Mouse (Mus musculus) cerebellum, adult 9-11 months (tissue): ENCODE measurements around the gene Adck2.
A peak's percentile ranks its signal among the peaks of the same experiment; 100 is the strongest.

ENCODE experiments used
- DNase-seq: peaks from one replicate; pipeline ENCODE4 v3.0.0; 2022

Gene Adck2

DNA sequence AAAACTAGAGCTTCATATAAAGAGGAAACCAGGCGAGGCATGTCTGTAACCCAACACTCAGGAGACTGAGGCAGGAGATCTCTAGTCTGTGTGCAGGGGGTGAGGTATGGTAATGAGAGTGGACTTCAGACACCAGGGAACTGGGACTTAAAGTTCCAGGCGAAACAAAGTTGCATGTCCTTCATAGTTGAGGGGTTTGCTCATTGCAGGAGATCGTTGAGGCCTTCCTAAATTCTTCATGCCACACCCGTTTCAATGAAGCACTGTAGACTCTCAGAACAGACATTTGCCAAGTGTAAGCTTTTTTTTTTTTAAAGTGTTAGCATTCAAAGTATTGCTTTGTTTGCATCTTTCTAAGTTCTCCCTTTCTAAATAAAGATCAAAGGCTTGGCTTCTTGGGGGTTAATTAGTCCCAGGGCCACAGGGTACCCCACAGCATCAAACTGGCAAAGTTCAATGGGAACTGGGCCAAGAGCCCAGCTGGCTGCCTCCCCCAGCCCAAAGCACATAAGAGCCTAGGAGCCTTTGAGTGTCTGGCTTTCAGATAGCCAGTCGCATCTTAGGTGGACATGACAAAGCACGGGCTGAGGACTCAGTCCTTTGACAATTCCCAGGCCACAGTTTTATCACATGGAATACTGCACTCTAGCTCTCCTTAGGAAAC is 14.3 kb upstream of the Adck2 start:
- no peak for DNase-seq

DNA sequence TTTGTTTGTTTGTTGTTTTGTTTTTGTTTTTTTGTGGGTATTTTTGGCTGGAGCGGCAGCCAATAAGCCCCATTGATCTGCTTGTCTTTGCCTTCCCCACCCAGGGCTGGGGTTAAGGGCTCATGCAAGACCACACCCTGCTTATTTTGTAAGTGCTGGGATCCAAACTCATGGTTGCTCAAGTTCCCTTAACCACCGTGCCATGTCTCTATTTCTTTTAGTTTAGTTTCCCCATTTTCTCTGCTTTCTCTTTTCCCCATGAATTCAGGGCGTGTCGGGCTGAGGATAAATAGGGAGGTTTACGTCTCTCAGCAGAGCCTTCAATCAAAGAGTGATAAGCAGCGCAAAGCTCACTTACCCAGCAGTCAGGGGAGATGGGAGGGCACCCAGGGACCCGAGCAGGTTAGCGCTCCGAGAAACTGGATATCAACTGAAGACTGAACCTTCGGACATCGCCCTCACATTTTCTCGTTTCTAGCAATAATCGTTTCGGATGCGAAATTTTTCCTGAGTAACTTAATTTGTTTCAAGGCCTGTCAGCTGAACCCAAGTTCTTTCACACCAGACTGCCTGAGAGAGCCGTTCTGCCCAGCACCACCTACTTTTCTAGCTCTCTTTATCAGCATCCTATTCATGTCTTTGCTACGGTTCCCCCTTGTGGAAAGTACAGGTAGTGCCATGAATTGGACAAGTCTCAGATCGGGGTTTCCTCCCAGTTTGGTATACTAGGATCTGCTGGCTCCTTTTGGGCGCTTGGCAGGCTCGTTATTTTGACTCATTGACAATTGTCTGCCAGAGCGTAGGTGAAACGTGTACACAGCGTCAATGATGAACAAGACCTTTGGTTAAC is 11.3 kb upstream of the Adck2 start:
- peak; percentile 84 for DNase-seq

DNA sequence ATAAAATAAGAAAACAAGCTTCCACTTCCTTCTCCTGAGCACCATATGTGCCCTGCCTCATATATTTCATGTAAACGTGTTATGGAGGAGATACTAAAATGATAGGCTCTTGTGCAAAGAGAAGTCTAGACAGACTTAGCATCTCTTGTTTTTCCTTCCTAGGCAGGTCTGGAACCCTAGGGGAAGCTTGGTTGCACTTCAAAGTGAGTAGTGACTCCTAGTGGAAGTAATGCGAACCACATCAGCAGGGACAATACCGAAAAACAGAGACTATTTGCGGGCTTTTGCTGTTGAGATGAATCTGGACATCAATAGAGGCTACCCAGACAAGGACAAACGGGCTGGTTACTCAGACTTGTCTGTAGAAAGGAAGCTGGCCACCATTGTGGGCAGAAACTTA is 6.1 kb upstream of the Adck2 start:
- DNase-seq, result no peak

DNA sequence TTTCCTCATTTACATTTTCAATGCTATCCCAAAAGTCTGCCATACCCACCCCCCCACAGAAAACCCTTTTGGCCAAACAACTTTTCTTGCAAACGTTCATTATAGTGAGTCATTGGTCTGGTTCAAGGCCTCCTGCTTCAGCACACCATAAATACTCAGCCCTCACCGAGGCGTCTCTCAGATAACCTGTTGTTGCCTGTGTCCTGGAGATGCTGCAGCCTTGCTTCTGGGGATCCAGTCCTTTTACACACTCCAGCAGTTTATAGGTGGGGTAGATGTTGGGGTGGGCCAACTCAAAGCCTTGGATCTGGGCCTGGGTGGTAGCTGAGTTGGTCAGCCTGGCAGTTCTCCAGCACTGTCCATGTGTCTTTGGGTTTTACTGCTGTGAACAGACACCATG is 3.2 kb upstream of the Adck2 start:
- no peak for DNase-seq

DNA sequence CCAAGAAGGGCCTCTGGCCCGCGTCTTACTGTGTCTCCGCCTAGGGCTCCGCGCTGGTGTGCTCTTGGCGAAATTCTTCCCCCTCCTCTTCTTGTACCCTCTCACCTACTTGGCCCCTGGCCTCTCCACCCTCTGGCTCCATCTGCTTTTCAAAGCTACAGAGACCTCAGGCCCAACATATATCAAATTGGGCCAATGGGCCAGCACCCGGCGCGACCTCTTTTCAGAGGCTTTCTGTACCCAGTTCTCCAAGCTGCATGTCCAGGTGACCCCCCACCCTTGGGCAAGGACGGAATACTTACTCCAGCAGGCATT is 839 bp downstream of the Adck2 start:
- peak; percentile 65 for DNase-seq

DNA sequence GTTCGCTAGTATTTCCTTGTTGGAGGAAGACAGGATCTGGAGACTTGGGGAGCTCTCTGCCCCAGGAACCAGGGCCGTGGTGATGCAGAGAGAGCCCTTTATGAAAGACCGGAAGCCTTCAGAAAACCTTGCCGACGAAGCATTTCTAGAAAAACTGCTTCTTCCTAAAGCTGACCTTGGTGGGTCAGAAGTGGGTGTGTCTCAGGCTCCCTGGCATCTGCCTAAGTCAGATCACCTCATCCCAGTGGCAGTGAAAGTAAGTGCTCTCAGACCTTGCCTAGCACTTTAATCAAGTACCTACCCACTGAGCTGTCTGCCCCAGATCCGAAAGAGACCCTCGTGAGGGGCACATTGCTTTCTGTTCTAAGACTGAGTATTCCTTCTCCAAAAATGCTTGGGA is 1.3 kb downstream of the Adck2 start:
- DNase-seq, result peak; percentile 20

DNA sequence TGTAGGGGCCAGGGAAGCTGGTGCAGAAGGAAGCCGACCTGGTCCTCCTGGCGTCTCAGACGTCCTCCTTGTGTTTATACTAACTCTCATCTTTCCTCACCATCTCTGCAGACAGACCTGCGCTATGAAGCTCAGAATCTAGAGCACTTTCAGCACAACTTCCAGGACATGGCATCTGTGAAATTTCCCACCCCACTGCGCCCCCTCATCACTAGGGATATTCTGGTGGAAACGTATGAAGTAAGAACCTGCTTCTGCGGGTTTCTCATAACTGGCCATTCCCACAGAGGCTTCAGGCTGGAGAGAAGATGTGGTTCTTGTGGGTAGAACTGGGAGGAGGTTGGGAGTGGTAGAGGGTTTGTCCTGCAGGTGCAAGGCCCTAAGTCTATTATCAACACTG is 5.9 kb downstream of the Adck2 start:
- no peak for DNase-seq

DNA sequence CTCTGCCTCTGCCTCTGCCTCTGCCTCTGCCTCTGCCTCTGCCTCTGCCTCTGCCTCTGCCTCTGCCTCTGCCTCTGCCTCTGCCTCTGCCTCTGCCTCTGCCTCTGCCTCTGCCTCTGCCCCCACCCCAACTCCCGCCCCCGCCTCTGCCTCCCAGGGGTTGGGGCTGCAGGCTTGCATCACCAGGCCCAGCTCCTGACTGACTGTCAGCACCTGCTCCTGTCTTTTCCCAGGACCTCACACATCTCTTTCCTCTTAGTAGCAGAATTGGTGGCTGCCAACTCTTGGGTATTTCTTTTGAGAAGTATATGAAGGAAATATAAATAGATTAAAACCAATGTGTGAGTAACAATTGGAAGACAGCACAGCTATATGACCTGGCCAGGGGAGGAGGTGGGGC is 6.9 kb downstream of the Adck2 start:
- DNase-seq, result no peak

DNA sequence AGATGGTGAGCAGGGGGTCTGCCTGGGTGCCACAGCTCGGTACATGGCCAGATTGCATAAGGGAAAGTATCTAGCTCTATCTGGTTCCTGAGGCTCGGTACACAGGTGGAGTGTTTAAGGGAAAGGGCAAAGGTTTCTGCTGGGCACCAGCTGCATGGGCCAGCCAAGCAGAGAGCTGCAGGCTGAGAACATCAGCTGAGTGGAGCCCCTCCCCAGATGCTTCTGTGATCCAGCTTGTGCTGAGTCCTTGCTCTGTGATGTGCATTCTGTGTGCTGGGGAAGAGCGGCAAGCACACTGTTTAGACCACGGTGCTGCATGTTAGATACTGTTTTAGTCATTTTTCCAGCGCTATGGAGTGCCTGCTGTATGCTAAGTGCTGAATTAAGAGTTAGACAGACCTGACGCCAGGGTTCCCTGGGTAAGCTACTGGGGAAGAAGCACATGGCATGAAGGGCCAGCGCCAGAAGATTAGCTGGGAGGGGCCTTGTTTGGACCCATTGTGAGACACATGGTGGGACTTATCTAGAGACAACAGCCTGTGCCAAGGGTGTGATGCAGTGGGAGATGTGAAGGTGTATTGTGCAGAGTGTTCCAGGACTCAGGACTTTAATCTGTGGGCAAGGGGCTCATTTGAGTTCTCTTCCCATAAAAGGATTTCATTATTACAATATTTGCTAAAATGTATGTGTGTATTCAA is 7.6 kb downstream of the Adck2 start:
- no peak for DNase-seq

DNA sequence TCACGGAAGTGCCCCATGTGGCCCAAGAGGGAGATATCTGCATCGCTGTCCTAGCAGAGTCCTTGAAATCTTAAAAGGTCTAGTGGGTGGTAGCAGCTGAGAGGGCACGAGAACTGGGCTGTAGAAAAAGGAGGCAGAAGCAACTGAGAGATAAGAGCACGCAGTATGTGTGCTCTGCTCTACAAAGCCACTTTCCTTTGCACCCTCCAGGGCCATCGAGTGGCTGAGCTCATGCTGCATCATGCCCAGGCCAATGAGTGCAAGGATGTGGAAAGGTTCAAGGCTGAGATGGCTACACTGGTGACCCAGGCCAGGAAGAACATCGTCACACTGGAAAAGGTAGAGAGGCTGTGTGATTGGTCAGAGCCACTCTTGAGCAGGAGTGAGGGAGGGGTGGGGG is 11.8 kb downstream of the Adck2 start, which contains the start of gene Gm42420:
Gene Gm42420, plus strand, starts transcription at position 237 of the 400 bp plus-strand sequence.
- no peak for DNase-seq

DNA sequence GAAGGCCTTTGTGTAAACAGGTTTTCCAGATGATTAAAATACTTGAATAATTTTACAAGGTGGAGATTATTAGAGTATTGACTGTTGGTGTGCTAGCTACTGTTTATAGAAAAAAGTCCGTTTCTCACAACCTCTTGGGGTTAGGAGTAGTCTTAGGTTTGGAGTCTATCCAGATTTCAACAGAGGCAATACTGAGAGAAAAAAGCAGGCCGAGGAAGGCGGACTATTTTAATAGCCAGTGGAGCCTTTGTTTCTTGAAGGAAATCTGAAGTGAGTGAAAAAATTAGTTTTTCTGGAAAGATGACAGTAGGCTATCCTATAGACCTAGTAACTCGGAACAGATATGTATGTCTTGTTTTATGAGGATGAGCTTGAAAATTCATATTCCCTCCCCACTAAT is 17.8 kb downstream of the Adck2 start:
- DNase-seq, result no peak

DNA sequence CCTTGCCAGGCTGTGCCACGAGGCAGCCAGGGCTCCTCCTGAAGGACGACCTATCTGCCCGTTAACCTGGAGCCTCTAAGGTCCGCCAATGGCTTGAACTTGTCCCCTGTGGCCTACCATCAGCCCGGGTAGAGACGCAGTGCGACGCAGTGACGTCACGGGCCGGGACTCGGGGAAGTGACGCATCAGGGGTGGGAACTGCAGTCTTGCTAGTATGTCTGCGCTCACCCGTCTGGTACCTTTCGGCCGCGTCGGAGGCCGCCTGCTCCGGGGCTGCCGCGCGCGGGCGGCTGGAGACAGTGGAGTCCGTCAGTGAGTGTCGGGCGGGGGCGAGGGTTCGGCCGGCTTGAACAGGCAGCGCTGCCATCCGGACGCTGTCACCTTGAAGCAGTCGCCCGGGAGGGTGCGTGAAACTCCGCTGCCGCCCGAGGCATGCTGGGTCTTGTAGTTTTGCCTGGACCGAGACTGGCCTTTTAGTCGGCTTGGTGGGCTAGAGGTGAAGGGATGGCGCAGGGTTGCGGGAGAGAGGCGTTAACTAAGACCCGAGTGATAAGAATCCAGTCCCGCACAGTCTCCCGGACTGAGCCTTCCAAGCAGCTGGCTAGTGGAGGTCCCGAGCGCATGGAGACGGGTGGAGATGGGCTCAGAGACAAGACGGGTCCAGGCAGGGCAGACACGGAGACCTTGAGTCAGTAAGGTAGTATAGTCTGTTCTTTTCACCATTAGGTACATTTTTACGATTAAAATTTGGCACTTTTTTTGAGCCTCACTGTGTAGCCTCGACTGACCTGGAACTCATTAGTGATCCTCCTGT is 18.9 kb downstream of the Adck2 start, which contains the start of gene Ndufb2:
Gene Ndufb2, plus strand, starts transcription at position 174 of the 814 bp plus-strand sequence.
- DNase-seq, result peak; percentile 97

DNA sequence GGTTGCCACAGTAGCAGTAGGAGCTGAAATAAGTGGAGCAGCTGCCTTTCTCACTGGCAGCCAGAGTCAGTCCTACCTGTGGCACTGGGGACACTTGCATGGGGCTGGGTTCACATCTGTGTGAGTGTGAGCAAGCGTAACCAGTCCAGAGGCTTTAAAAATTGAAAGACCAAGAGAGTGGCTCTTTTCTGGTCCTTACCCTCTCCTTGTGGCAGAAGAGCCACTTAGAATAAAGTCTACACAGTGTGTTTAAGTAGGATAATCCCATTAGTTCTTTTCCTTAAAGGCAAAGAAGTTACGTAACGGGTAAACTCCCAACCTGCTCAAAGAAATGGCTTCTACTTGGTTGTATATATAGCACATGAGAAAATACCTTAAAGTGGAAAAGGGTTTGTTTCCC is 27.2 kb downstream of the Adck2 start:
- DNase-seq, result no peak

DNA sequence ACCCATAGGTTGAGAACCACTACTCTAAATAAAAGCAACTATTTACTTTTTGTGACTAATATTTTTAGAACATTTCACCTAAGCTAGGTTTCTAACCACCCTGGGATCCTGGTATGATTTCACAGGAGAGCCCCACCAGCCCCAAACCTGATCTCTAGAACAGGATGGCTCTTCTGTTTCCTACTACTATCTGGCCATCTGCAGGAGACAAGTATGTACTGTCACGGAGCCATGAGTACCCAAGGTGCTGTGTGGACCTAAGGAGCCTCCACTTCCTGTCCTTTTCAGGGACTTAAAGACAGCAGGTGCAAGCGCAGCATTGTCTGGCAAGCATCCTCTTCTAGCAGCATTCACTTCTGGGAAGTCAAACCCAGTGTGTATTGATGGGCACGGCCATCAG is 28.2 kb downstream of the Adck2 start:
- no peak for DNase-seq

DNA sequence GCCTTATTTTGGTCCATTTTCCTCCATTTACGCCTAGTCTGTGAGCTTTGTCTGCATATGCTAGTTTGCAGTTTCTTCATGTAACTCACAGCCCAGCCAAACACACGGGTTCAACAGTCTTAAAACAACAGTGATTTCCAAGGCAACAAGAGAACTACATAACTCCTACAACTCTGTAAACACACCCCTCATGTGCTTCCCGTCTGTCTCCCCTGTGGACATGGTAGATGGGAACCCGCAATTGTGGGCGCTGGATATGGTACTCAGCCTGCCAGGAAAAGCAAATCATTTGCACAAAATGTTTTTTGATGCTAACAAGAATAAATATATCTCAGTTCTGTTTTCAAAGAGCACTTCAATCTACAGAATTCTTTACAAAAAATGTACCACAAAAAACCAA is 30.9 kb downstream of the Adck2 start:
- no peak for DNase-seq

DNA sequence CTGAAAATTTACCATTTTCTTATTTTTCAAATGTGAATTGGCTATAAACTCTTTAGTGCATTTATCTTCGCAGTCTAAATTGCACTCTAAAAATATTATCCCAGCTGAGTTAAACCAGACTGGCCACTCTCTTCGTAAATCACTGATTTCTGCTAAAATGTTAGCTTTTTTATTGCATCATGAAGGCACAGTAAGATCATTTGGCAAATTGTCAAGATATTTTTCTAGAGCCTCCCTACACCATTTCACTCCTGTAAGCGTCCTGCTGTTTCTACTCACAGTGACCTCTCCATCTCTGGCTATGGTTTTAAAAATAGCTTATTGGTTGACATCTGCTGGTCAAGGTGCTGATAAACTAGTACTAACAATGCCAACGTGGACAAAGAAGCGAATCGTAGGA is 32.4 kb downstream of the Adck2 start:
- no peak for DNase-seq

DNA sequence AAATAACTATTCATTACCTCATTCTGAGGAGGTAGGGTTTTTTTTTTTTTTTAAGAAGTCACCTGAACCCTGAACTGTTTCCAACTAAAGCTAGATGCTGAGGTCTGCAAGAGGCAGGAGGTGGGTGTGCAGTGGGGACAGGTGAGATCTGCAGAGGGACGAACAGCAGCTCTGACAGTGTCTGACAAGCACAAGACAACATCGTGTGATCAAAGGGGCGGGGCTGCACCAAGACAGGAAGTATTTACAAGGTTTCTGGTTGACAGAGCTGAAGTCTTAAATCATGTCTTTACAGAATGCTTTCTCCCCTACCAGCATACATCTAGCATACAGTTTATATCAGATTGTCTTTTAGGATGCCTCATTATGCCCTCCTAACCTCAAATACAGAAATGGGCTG is 33.2 kb downstream of the Adck2 start:
- DNase-seq, result no peak

DNA sequence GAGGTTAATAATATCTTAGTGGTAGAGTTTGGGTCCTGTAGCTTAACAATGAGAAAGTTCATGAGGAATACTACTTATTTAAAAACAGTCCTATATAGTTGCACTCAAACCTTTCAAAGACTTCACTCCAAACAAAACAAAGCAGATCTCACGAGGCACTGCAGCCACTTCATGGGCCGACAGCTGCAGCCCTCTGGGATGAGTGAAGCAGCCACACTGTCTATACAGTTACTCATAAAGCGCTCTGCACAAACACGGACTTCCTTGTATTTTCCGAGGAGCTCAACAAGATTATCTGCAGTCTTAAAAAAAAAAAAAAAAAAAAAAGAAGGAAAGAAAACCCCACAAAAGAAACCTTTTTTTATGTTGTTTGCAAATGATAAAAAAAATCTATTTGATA is 33.7 kb downstream of the Adck2 start:
- DNase-seq, result no peak

DNA sequence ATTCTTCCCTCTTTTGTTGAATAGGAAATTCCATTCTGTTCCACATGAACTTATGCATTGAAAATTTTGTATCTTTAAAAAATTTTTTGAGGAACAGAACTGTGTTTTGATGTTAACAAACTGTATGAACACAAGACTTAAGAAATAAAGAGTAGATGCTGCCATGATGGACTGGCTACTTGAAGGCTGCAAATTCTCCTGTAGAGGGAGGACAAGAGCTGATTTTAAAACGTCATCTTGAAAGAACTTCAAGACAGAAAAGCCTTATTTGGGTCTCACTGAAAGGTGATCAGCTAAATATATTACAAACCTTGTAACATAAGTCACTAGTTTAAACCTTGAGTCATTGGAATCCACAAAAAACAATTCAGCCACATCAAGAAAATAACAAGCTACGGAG is 36.5 kb downstream of the Adck2 start:
- no peak for DNase-seq

DNA sequence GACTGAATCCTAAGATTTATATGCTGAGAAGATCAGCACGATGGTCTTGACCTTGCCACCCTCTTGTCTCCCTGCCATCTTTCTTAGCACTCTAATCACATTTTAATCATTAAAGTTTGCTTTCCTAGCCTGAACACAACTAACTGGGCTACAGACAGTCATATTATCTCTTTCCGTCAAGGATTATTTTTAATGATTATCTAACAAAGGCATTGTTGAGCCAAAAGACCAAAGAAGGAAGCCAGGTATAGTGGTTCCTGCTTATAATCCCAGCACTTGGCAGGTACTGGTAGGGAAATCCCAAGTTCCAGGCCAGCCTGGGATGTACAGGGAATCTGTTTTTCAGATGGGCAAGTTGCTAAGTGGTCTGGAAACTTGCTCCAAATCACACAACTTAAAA is 37.6 kb downstream of the Adck2 start:
- no peak for DNase-seq
